Mouse (Mus musculus) embryonic facial prominence, embryonic 14.5 days (tissue): ENCODE measurements around the gene Zdhhc8. TPM values are rescaled to one million over a fixed set of nuclear protein-coding genes. Genes with fewer than 3 reads are reported as not detected.
"Not testable (repeated sequence)": the region's sequence is repeated elsewhere in the genome, so short reads cannot be mapped to it uniquely, and the experiment has no call there.

Experiments
- ATAC-seq: fragments of 200-750 bp; cut with Nextera tagmentation; 2 replicates; pipeline ENCODE4 v1.8.0; 2017; ENCODE audit warnings: low read depth, moderate number of reproducible peaks, moderate TSS enrichment
- DNase-seq: peaks from one replicate; pipeline ENCODE4 v3.0.0-alpha.2; 2015; ENCODE audit warnings: low spot score
- H3K27ac ChIP-seq: fragments of 300-500 bp; sonication (generic); replicated peaks from 2 replicates; pipeline ENCODE4 v1.5.1; 2014; ENCODE audit warnings: low read depth, mild to moderate bottlenecking, low read length, moderate library complexity
- H3K27me3 ChIP-seq: fragments of 300-500 bp; sonication (generic); replicated peaks from 2 replicates; pipeline ENCODE4 v1.6.1; 2014; ENCODE audit warnings: low read length; ENCODE audit not compliant: control insufficient read depth, insufficient read depth
- H3K36me3 ChIP-seq: fragments of 300-500 bp; sonication (generic); 2 replicates; pipeline ENCODE4 v1.6.1; 2014; ENCODE audit warnings: low read length, mixed read lengths; ENCODE audit not compliant: control insufficient read depth, insufficient read depth
- H3K4me1 ChIP-seq: fragments of 300-500 bp; sonication (generic); 2 replicates; pipeline ENCODE4 v1.6.1; 2014; ENCODE audit warnings: antibody characterized with exemption, low read length; ENCODE audit not compliant: control insufficient read depth, insufficient read depth
- H3K4me2 ChIP-seq: fragments of 300-500 bp; sonication (generic); 2 replicates; pipeline ENCODE4 v1.6.1; 2014; ENCODE audit warnings: low read depth, mild to moderate bottlenecking, low read length, moderate library complexity, mixed read lengths
- H3K4me3 ChIP-seq: fragments of 300-500 bp; sonication (generic); 2 replicates; pipeline ENCODE4 v1.5.1; 2014; ENCODE audit warnings: low read depth, mild to moderate bottlenecking, low read length
- H3K9ac ChIP-seq: fragments of 300-500 bp; sonication (generic); 2 replicates; pipeline ENCODE4 v1.6.1; 2014; ENCODE audit warnings: low read depth, mild to moderate bottlenecking, low read length, moderate library complexity, mixed read lengths
- H3K9me3 ChIP-seq: fragments of 300-500 bp; sonication (generic); 2 replicates; pipeline ENCODE4 v1.6.1; 2016; ENCODE audit warnings: low read length; ENCODE audit not compliant: control insufficient read depth
- WGBS: fragments of 180-500 bp; shearing (Covaris S2); extraction: QIAGEN DNeasy Blood & Tissue Kit; methylation state at CpG from one replicate; pipeline ENCODE4 v1.1.7; 2014; 5-methylcytosine and 5-hydroxymethylcytosine counted together
- polyA plus RNA-seq: library from polyadenylated mRNA; unstranded; fragments of >200 nt; fragmentation: Nextera tagmentation; extraction: Ambion mirVana; gene quantifications from 2 replicates; pipeline ENCODE4 v1.2.1, GENCODE M21; 2014

Gene Zdhhc8
- polyA plus RNA-seq, 1 experiment from 2014 or later, result 23.6 TPM

- H3K9me3 ChIP-seq, H3K36me3 ChIP-seq, DNase-seq, H3K4me2 ChIP-seq, ATAC-seq, H3K4me3 ChIP-seq, H3K9ac ChIP-seq, H3K27ac ChIP-seq, H3K27me3 ChIP-seq, H3K4me1 ChIP-seq: not testable (repeated sequence)
- 48% methylated on average over 3 of the region's 3 CpGs for WGBS
These were observed 39.4 kb downstream of the Zdhhc8 start for GRCm38 (mm10) chr16:18195561-18195960.

GRCm38 (mm10) chr16:18195068-18195467 is 39.9 kb downstream of the Zdhhc8 start:
- H3K4me1 ChIP-seq, result 0 out of 2 replicates have a peak, but pooled peaks cover 6% of the 10 kb centered on the region
- peak; percentile 77 for ATAC-seq
- WGBS, result 53% methylated on average over 5 of the region's 5 CpGs

GRCm38 (mm10) chr16:18194208-18194985 is 40.5 kb downstream of the Zdhhc8 start:
- H3K4me3 ChIP-seq, result no peak overlapping the region
- no peak for DNase-seq
- WGBS, result 70% methylated on average over 15 of the region's 15 CpGs
- H3K36me3 ChIP-seq, result no peaks in the 10 kb centered on the region
- H3K4me1 ChIP-seq, result 0 out of 2 replicates have a peak, but pooled peaks cover 6% of the 10 kb centered on the region
- 0 out of 2 replicates have a peak overlapping the region, but pooled peaks have one; percentile 44 for H3K27ac ChIP-seq
- H3K4me2 ChIP-seq, result no peak overlapping the region
- no peaks in the 10 kb centered on the region for H3K27me3 ChIP-seq
- no peaks in the 10 kb centered on the region for H3K9me3 ChIP-seq
- no peak overlapping the region for H3K9ac ChIP-seq
- ATAC-seq, result peak; percentile 27; the same call in 1 of the 2 replicates

More at GRCm38 (mm10) chr16:18195068-18195467, 39.9 kb downstream of the Zdhhc8 start:
- Histone ChIP-seq H3K9ac (no peak overlapping the region), H3K36me3 (no peaks in the 10 kb centered on the region), H3K27me3 (no peaks in the 10 kb centered on the region), H3K9me3 (no peaks in the 10 kb centered on the region), H3K27ac (0 out of 2 replicates have a peak overlapping the region, but pooled peaks have one; percentile 44), H3K4me3 (no peak overlapping the region), H3K4me2 (no peak overlapping the region)
- DNase-seq, result peak; percentile 62

- no peaks in the 10 kb centered on the region for H3K27me3 ChIP-seq
- no peak overlapping the region for H3K4me2 ChIP-seq
- H3K4me1 ChIP-seq, result 0 out of 2 replicates have a peak, but pooled peaks cover 6% of the 10 kb centered on the region
- no peak overlapping the region for H3K4me3 ChIP-seq
- DNase-seq (no peak), ATAC-seq (no peak)
- H3K27ac ChIP-seq, result no peak overlapping the region
- H3K9me3 ChIP-seq, result no peaks in the 10 kb centered on the region
- H3K9ac ChIP-seq, result no peak overlapping the region
- 67% methylated on average over 2 of the region's 2 CpGs for WGBS
- H3K36me3 ChIP-seq, result no peaks in the 10 kb centered on the region
These were observed 43.9 kb downstream of the Zdhhc8 start for GRCm38 (mm10) chr16:18191006-18191405.

GRCm38 (mm10) chr16:18187221-18187620 is 47.7 kb downstream of the Zdhhc8 start:
- Histone ChIP-seq H3K4me2 (no peak overlapping the region), H3K9ac (no peak overlapping the region), H3K4me1 (no peaks in the 10 kb centered on the region), H3K27ac (no peak overlapping the region), H3K9me3 (no peaks in the 10 kb centered on the region), H3K36me3 (no peaks in the 10 kb centered on the region), H3K27me3 (no peaks in the 10 kb centered on the region), H3K4me3 (no peak overlapping the region)
- 86% methylated on average over 3 of the region's 3 CpGs for WGBS
- ATAC-seq, result no peak
- no peak for DNase-seq

GRCm38 (mm10) chr16:18186798-18187197 is 48.1 kb downstream of the Zdhhc8 start:
- Histone ChIP-seq H3K4me1 (no peaks in the 10 kb centered on the region), H3K36me3 (no peaks in the 10 kb centered on the region), H3K9ac (no peak overlapping the region), H3K4me2 (no peak overlapping the region), H3K27me3 (no peaks in the 10 kb centered on the region), H3K9me3 (no peaks in the 10 kb centered on the region), H3K27ac (no peak overlapping the region), H3K4me3 (no peak overlapping the region)
- no peak for DNase-seq
- no peak for ATAC-seq
- WGBS, result 84% methylated on average over 4 of the region's 4 CpGs

- no peak for DNase-seq
- Histone ChIP-seq H3K4me3 (no peak overlapping the region), H3K9me3 (no peaks in the 10 kb centered on the region), H3K27me3 (no peaks in the 10 kb centered on the region), H3K36me3 (no peaks in the 10 kb centered on the region), H3K27ac (no peak overlapping the region), H3K4me2 (no peak overlapping the region), H3K4me1 (no peaks in the 10 kb centered on the region), H3K9ac (no peak overlapping the region)
- no peak for ATAC-seq
- 84% methylated on average over 7 of the region's 8 CpGs for WGBS
These were observed 49.1 kb downstream of the Zdhhc8 start for GRCm38 (mm10) chr16:18185715-18186449.

GRCm38 (mm10) chr16:18182766-18183165 is 52.2 kb downstream of the Zdhhc8 start:
- WGBS, result 78% methylated on average over 8 of the region's 8 CpGs
- ATAC-seq (no peak; the same call in 1 of the 2 replicates), DNase-seq (no peak)
- Histone ChIP-seq H3K9ac (no peak overlapping the region), H3K4me1 (no peaks in the 10 kb centered on the region), H3K27ac (no peak overlapping the region), H3K4me2 (no peak overlapping the region), H3K36me3 (no peaks in the 10 kb centered on the region), H3K9me3 (no peaks in the 10 kb centered on the region), H3K27me3 (no peaks in the 10 kb centered on the region), H3K4me3 (no peak overlapping the region)
